Mouse (Mus musculus): ENCODE measurements at regions not wholly inside any gene's neighbourhood (a gene's known extent, or its start where the extent isn't known, plus 50 kb on each side); places are given as distances from the start of the nearest gene placed in this dataset.

GRCm38 (mm10) chr11:91096000-91096652 is 408.0 kb upstream of the Tom1l1 start:
- no peak for TF ChIP-seq POLR2A (IDR thresholded peaks at IDR 0.05; ENCODE audit: low read depth, low read length)
- no peak for TF ChIP-seq MAX (IDR thresholded peaks at IDR 0.05; ENCODE audit: low read length)
- TF ChIP-seq EP300 (IDR thresholded peaks at IDR 0.05; ENCODE audit: low read length), result no peak
- no peak for TF ChIP-seq BHLHE40 (IDR thresholded peaks at IDR 0.05; ENCODE audit: low read depth, low read length)
- no peak for TF ChIP-seq CHD2 (IDR thresholded peaks at IDR 0.05; ENCODE audit: low read length)
- no peak for TF ChIP-seq CTCF (conservative IDR thresholded peaks at IDR 0.05 in 1 of 2, IDR thresholded peaks at IDR 0.05 in 1 of 2; ENCODE audit: low read depth in 2 of 2, low read length in 2 of 2)
- no peak for TF ChIP-seq ZMIZ1 (IDR thresholded peaks at IDR 0.05; ENCODE audit: low read depth, low read length)
- TF ChIP-seq SMC3 (IDR thresholded peaks at IDR 0.05; ENCODE audit: low read depth, low read length), result no peak
- TF ChIP-seq POLR2AphosphoS2 (IDR thresholded peaks at IDR 0.05; ENCODE audit: low read depth, low read length), result no peak
- no peak for TF ChIP-seq USF1 (IDR thresholded peaks at IDR 0.05; ENCODE audit: low read depth, low read length)

Data from CH12.LX (cell line).